Mouse (Mus musculus) frontal cortex, postnatal 25 days (tissue): ENCODE data around the gene Itga2.

Experiments
- DNase-seq, 2 experiments: peaks; one replicate each; pipeline ENCODE4 v3.0.0; 2022; ENCODE audit warnings: low spot score in 2 of 2

Itga2 gene

DNA sequence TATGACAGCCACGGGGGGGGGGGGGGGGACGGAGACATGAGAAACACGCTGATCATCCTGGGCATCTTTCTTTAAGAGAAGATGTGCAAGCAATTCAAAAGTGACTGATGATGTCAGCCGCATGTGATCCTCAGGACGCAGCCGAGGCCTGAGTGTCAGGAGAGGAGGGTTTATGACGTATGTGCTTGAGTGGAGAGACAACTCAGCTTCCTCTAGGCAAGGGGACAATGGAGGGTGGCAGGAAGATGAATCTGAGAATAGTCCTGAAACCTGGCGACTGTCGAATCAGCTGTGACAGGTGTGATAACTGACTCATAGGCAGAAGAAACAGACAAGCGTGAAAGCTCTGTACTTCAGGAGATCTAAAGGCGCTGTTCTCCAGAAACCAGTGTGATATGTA is 53.2 kb downstream of the Itga2 start:
- DNase-seq = no peak

DNA sequence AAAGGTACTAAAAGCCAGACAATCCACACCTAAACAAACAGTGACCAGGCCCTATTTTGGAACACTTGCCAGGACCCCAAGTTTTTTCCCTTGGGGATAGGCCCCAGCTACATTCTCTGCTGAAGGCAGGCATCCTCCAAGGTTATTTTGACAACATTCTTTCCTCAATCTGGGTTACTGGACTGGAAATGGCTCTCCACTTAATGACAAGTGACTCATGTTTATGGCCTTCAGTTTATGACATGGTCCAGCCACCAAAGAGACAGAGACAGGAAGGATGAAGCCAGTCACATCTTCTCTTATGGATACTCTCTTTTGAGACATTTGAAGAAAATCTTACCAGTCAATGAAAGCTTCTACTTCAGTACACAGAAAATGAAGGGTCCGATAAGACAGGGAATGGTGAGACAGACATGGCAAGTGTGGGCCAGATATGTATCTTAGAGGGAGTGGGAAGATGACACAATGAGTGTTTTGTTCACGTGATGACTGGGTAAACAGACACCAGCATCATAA is 55.8 kb downstream of the Itga2 start:
- no peak for DNase-seq

DNA sequence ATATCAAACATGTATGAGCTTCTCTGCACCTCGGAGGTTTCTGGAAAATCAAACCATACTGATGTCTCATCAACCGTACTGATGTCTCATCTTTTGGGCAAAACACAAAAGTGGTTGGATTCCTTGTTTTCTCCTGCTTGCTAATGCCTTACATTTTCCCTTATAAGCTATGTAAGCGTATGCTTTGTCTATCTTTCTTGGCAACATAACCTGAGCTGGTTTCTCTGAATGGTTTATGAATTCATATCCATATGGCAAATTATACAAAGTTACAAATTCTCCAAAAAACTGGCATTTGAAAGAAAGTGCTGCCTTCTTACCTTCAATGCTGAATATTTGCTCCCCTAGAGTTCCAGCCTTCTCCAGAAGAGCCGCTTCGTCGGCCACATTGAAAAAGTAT is 57.2 kb downstream of the Itga2 start:
- DNase-seq = no peak

DNA sequence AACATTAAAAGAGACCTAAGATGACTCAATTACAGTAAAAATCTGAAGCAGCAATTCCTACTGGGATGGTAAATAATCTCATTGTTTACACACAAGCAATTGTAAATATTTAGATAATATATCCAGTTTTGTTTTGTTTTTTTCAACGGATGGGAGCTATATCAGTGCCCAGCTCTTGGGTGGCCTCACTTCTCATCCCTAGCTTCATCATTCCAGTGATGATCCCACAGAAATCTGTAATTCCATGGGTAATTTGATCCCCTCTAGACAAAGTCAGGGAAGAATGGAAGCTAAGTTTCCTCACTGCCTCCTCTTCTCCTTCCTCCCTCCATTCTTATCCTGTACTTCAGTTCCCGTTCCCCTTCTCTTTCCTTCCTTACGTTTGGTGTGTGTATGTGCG is 74.4 kb downstream of the Itga2 start:
- DNase-seq = no peak

DNA sequence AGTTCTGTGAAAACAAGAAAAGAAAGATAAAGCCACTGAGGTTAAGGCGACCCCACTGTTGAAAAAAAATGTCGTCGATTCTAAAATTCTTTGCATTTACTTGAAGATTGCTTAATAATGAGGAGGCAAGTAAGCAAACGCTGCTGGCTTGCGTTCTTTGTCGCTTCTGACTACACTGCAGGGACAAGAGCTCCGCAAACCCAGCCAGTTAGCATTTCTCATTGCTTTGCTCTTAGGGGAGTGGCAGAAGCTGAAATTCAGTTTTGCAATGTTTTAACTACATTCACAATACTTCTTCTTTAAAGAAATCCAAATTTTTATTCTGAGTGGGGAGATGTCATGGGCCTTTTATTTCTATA is 75.7 kb downstream of the Itga2 start:
- DNase-seq = no peak

DNA sequence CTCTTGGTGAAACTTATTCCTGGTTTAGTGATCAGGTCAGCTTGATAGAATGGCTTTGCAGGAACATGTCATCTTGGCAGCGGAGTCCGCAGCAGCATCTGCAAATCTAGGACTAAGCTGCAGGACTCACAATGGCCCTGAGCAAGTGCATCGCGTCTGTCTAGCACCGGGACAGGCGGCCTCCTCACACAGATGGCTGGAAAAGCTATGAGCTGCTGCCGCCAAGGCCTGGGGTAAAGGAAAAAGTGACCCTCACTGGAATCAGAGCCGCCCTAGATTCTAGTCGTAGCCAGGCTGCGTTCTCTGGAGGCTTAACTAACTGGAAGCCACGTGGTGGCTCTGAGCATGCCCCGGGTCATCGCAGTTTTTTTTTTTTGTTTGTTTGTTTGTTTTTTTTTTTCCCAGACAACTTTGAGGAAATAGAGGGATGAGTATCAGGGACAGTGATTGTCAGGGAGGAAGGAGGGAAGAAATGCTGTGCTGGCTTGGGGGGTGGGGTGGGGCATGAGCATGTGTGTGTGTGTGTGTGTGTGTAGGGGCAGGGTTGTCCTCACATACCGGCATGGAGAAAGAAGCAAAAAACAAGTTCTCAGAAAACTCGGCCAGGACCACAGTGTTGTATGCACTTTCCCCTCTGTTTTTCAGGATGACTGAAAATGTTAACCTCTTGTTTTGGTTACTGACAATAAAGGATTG is 76.2 kb downstream of the Itga2 start:
- DNase-seq = no peak

DNA sequence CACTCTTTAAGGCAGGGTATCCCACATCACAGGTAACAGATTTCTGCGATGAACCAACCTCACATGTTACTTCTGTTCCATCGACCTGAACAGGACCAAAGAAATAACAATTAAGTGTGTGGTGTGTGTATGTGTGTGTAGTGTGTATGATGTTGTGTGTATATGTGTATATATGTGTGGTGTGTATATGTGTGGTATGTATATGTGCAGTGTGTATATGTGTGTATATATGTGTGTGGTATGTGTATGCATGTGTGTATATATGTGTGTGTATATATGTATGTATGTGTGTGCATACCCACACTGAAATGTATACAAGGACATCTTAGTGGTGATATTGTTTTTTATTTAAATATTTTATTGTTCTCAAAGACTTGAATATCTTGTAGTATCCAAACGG is 77.5 kb downstream of the Itga2 start:
- no peak for DNase-seq

DNA sequence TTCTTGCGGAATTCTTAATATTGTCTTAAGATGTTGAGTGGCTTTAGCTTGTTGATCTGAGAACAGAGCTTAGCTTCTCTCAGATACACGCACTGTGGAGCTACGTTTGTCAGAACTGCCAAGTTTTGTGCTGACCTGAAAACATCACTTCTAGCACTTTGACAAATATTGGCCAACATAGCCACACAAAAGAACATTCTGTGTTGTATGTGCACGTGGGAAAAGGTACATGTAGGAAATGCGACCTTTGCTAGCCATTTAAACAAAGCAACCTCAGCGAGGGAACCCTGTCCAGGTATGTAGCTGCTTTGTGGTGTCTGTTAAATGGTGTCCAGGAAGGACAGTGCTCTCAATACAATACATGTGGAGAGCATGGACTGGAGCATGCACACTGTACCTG is 77.9 kb downstream of the Itga2 start:
- no peak for DNase-seq

DNA sequence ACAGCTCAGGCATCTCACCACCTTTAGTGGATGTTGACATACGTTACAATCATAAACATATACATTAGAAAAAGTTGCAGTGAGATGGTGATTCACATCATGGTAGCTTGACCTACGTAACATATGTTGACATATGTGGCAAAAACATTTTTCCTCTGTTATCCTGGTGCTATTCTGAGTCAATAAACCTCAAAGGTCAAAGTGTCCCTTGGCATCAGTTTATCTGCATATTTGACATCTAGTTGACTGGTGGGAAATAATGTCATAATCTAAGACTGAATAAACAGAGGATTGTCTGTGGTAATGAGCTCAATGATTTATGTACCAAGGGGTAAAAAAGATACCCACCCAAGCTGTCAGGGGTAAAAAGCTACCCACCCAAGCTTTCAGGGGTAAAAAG is 78.7 kb downstream of the Itga2 start:
- no peak for DNase-seq

DNA sequence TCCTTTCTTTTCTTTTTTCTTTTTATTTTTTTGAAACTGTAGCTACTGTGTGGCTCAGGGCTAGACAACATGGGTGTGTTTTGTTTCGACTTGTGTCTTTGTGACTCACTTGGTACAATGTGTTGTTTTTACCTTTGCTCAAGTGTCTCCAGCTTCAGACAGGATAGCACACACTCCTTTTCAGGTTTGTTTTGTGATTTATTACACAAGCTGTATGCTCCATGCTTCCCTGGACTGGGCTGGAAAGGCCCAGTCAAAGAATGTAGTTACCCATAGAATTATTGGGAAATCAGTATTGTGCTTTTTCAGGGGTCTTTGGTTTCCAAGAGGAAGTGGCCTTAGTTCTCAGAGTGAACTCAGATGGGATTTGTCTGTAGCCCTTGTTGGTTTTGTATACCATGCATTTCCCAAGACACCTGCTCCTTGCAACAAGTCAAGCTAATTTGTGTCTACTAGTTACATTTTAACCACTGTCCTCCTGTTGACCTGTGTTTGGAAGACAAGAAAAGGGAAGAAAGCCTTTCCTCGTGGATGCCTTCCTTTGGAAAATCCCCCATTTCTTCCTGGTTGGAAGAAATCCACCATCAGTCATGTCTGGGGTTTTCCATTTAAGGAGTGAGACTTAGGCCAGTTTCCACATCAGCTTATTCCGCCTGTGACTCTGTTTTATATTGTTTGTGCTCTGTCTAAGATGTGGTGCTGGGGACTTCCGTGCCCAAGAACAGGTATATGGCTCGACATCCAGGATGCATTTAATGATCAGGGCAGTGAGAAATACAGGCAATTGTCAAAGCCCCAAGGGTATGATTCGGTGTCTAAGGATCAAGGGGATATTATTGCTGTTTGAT is 79.4 kb downstream of the Itga2 start:
- no peak for DNase-seq

DNA sequence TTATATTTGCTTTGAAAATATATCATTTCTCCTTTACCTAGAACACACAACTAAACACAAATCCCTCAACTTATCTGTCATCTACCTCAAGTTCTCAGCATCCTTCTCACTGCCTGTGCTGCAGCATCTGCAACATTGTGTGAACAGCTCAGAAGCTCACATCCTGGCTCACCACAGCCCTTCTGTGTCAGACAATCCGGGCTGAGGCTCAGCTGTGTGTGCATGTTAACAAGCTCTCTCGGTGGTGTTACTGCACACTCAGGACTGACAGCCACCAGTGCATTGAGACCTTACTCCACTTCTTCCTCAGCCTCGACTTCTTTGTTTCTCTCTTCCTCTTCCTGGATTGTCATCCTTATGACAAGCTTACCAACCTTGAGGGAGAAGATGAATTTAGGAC is 83.0 kb downstream of the Itga2 start:
- no peak for DNase-seq

DNA sequence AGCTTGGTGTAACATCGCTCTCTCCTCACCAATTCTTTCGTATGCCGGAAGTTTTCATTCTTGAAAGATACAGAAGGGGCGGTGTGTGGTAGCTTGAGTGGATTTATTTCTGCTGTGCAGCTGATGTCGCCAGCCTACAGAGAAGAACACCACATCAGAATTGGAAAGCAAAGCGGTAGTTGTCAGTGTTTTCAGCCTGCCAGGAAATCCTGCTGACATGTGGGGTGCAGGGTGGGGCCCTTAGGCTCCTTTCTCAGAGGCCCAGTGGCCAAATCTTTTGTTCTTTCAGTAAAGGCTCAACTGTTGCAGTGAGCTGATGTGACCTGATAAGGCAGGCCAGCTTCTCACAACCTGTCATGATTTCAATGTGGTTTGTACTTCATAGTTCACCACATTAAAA is 86.1 kb downstream of the Itga2 start:
- DNase-seq = no peak

DNA sequence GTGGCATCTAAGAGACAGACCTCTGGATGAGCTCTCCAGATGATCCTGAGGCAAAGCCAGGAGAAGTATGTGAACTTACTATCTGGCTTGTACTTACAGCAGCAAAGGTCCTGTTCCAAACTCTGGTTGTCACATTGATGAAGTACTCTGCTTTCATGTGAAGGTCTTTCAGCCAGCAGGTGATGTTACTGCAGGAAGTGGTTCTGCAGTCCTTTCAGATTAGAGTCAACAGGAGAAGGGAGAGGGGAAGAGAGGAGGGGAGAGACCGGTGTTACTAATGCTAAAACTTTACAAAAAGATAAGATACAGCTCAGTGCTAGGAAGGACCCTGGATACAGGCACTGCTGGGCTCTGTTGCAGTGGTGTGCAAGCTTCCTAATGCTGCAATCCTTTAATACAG is 88.6 kb downstream of the Itga2 start:
- DNase-seq = no peak

DNA sequence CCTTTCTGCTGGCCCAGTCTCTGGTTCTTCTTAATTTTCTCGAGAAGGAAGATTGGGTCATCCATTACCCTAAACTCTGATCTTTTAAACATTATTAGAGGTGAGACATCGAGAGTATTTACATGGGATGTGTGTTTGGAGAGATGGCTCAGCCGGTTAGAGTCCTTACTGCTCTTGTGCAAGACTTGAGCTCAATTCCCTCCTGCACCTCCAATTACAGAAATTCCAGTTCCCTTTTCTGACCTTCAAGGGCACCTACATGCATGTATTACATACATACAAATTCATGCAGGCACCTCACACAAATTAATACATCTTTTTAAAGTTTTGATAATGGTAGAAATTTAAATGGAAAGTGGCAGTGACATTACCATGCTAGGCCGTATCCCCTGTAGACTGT is 91.4 kb downstream of the Itga2 start:
- DNase-seq = no peak

DNA sequence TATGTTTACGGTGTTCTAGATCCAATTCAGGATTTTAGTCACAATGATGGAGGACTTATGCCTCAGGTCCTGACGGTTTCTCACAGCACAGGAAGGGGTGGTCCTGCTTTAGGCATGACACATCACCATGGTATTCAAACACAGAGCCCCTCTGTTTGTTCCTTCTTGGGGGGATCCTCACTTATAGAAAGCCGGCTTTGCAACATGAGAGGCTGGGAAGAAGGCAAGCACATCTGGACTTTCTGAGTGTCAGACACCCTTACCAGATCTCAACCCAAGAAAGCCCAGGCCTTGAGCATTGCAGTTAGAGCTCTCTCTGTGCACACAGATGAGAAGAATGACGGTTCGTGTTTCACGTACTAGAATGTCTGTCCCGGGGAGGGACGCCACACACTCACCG is 92.8 kb downstream of the Itga2 start:
- DNase-seq = no peak

DNA sequence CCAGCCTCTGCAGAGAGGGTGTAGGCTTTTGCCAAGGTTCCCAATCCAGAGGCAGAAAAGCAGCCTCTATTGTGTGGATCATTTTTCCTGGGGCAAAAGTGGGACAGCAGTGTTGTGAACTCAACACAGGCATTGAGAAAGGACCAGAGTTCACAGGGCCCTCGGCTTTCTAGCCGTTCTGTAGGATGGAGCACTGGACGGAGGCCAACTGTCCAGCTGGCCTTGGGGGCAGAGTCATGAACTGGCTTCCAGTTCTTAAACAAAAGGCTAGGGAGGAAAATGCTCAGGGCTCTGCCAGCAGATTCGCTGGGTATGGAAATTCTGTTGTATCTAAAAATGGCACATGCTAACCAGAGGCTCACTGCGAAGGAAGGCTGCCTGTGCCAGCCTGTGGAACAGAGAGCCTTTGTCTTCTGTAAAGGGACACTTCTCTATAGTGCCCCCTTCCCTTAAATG is 93.3 kb downstream of the Itga2 start:
- peak in 1 of 2 experiments; percentile 32 for DNase-seq

DNA sequence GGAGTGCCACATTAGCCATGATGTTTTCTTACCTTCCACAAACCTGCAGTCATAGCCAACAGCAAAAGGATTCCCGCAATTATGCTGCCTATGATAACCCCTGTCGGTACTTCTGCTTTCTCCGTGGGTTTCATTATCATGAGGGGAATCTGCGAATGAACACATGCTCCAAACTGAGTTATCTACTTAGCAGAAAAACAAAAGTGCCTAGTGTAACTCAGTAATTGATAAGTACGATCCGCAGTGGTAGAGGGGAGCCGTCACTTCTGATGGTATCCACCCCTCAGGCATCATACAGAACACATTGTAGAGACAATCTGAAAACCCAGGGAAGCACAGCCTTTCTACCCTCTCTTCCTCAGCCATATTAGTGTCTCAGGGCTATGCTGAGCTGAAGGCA is 94.8 kb downstream of the Itga2 start:
- no peak for DNase-seq

DNA sequence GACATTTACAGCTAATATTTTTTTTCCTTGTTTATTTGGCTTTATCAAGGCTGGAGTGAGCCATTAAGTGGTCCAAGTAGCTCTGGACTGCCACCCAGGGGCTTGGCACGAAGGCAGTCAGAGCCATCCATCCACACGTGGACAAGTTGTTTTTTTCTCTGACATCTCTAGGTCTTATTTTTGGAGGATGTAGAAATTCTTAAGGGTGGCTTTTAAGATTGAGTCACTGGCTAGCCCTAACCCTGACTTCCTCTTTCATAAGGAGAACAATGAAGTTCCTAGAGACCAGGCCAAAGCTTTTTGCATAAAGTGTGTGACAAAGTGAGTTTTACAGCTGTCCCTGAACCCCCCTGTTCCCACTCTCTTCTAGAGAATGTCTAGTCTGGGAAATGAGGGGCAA is 97.3 kb downstream of the Itga2 start:
- no peak for DNase-seq

DNA sequence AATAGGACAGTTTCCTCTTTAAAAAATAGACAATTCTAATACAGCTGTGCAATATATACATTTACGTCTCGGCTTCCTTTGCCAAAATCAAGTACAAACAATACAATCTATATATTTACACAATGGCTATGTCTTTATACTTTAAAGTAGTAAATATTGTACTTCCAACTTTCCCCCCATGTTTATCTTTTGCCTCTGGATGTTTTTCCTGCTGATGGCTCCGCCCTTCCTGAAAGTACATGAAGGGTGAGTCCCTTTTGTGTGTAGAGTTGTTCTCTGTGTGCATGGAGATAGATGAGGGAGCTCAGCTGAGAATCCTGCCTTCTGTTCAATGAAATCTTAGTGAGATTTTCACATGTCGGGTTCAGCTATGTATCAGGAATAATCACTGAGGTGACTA is 98.5 kb downstream of the Itga2 start:
- DNase-seq = no peak

DNA sequence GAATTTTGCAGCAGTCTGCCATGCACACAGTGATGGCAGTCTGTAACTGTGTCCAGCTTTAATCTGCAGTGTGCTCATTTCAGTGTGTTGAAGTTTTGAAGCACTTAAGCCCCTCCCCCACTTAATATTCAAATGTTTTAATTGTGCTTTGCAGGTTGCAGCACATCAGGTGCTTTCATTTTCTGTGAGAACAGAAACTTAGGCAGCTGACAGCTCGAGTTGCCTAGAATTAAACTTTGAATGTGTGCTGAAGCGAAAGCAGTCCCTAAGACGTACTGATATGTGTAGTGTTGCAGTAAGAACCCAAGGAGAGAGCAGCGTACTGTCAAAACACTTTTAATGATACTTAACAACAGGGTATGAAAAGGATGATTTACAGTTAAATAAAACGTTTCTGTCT is 99.1 kb downstream of the Itga2 start:
- no peak for DNase-seq

DNA sequence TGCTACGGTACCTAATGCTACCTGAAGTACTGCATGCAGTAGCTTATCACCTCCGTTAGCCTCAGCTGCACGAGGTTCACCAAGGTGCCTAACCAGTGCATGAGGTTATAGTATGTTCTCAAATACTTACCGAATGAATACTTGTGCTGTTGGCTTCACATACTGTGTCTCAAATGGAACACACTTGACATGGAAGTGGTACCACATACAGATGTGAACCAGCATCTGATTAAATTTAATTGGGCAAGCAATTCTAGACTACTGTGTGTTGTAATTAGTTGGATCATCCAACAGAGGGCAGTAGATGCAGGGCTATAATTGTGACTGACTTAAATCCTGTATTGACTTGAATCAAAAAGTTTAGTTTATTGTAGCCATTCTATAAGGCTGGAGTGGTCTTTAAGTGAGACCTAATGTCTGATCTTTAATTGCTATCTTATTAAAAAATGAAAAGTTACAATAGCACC is 100.5 kb downstream of the Itga2 start:
- no peak for DNase-seq

DNA sequence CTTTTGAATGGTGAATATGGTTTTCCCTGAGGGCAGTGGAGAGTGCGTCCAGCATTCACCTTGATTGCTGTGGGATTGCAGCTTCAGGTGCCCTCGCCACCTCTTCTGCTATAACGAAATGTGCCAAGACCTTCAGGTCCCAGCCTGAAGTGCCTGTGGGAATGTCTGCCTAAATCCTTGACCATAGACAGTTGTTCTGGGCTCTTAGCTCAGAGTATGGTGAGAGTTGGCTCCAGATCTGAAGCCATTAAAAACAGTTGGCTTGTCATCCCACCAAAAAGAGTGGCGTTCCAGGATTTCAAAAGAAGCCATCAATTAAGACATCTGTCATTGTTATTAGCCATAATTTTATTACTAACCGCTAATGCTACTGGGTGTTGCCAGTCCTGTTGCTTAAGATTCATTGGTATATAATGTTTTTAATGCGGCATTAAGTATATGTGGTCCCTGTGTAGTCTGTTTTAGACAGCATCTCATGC is 106.5 kb downstream of the Itga2 start:
- no peak for DNase-seq

DNA sequence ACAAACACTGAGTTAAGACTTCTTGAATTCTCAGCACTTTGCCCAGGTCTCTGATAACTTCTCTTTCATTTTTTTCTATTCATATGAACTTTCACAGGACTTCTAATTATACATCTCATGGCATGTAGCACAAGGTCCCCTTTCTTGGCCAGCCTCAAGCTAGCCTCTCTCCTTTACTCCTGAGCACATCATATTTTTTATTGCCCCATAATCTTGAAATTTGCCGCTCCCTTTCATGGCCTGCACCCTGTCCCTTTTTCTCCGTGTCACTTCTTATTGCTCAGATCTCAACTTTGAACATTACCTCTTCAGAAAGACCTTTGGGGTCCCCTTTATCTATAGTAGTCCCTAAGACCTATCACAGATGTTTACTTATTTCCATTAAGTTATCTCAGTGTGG is 109.0 kb downstream of the Itga2 start:
- DNase-seq = no peak
